9 mouse cellular contexts compared by ENCODE assay signal in the genomic region with DNA sequence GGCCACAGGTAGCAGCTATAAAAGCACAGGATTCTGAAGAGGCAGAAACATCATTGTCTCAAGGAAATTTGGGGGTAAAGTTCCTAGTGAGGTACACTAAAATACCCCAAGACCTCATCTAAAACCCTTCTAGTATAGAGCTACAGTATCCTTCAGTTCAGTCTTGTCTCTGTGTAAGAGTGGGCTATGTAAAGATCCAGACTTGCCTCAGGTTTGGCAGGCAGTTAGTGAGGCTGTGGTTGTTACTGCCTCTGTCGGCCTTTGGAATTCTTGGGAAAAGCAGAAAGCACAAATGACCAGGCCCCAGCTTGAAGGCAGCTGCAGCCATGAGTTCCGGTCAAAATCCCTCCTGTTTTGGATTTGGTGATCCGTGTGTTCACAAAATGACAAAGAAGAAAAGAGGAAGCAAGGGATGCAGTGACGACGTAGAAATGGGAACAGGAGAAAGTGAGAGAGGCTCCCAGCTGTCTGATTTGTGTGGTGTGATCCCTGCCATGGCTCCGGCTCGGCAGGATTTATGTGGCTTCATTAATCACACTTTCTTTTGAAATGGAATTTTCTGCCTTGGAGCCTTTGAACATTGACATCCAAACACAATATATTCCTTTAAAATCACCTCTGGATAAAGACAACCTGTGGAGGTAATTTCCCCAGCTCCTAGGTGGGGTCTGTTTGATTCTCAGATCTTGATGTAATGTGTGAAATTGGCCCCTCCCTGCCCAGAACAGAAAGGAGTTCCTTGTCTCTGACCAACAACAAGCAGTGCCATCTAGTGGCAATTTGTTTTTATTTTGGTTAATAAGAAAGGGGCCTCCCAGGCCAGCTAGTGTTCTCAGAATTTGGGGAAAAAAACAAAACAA.
DNase-seq lines count a peak whose midpoint lies in the region; ATAC-seq and TF ChIP-seq lines count a peak whose summit lies in the region.
"Had no signal": no experiment of that assay in that cellular context is flagged by ENCODE, and none has a peak within 500 bp of the region (broad histone marks: within the 10 kb centered on the region; RNA-seq: fewer than 3 reads in every experiment).

No protein-coding gene starts in this region.

- peaks cover 14% of the 10 kb centered on the region for H3K27me3 ChIP-seq in forebrain, embryonic 10.5 days (ENCODE audit: poor library complexity, severe bottlenecking)
- no peaks in the 10 kb centered on the region for H3K27me3 ChIP-seq in hindbrain, postnatal 0 days (ENCODE audit: insufficient read depth, low read length)
- H3K27me3 ChIP-seq in limb, embryonic 15.5 days = no peaks in the 10 kb centered on the region
- H3K27me3 ChIP-seq: liver, embryonic 13.5 days had no signal

- H3K4me1 ChIP-seq in forebrain, embryonic 10.5 days = peaks cover 30% of the 10 kb centered on the region
- H3K4me1 ChIP-seq in hindbrain, postnatal 0 days (ENCODE audit: insufficient read depth, low read length) = 0 out of 2 replicates have a peak, but pooled peaks cover 3% of the 10 kb centered on the region
- H3K4me1 ChIP-seq in limb, embryonic 15.5 days = peaks cover 22% of the 10 kb centered on the region
- H3K4me1 ChIP-seq: liver, embryonic 13.5 days had no signal

- peak; percentile 75 for TF ChIP-seq CTCF in hindbrain, postnatal 0 days (IDR thresholded peaks at IDR 0.05; ENCODE audit: low read depth)

- intact Hi-C loops in heart, postnatal 25 days (cut with DNase I) = loop anchor here (5.0 kb wide), 1 partner anchor 1052 kb away; no protein-coding TSS in a partner anchor

- DNase-seq in heart, adult 11 months = peak; percentile 87
- no peak for DNase-seq in heart, postnatal 25 days (ENCODE audit: low spot score)
- DNase-seq in brain, embryonic 18.5 days (ENCODE audit: low read depth, low spot score) = peak; percentile 62
- peak; percentile 29 for DNase-seq in forebrain, embryonic 10.5 days (ENCODE audit: extremely low spot score, low spot score)
- peak; percentile 95 for DNase-seq in hindbrain, postnatal 0 days (ENCODE audit: low spot score)
- DNase-seq in retina, postnatal 1 day = peak; percentile 84
- DNase-seq in spleen, postnatal 36 days (ENCODE audit: low spot score in 2 of 2) = no peak
- DNase-seq: liver, embryonic 13.5 days had no signal

- ATAC-seq in hindbrain, postnatal 0 days = peak; percentile 89
- ATAC-seq in limb, embryonic 15.5 days (ENCODE audit: insufficient number of reproducible peaks, low FRiP score, low TSS enrichment, low read depth) = no peak

- no peak overlapping the region for H3K9ac ChIP-seq in hindbrain, postnatal 0 days (replicated peaks; ENCODE audit: low read length)
- no peak overlapping the region for H3K9ac ChIP-seq in limb, embryonic 15.5 days
- H3K9ac ChIP-seq: liver, embryonic 13.5 days had no signal

- WGBS in forebrain, embryonic 10.5 days = 37% methylated on average over 7 of the region's 7 CpGs
- WGBS in hindbrain, postnatal 0 days = 18% methylated on average over 7 of the region's 7 CpGs
- WGBS in limb, embryonic 15.5 days = 16% methylated on average over 7 of the region's 7 CpGs

- H3K36me3 ChIP-seq in forebrain, embryonic 10.5 days (replicated peaks) = no peaks in the 10 kb centered on the region
- H3K36me3 ChIP-seq in hindbrain, postnatal 0 days (ENCODE audit: insufficient read depth, low read length) = no peaks in the 10 kb centered on the region
- no peaks in the 10 kb centered on the region for H3K36me3 ChIP-seq in limb, embryonic 15.5 days
- H3K36me3 ChIP-seq: liver, embryonic 13.5 days had no signal

- no peaks in the 10 kb centered on the region for H3K9me3 ChIP-seq in forebrain, embryonic 10.5 days
- H3K9me3 ChIP-seq in hindbrain, postnatal 0 days (ENCODE audit: low read length) = no peaks in the 10 kb centered on the region
- no peaks in the 10 kb centered on the region for H3K9me3 ChIP-seq in limb, embryonic 15.5 days
- H3K9me3 ChIP-seq: liver, embryonic 13.5 days had no signal

- peak overlapping the region; percentile 33 for H3K4me2 ChIP-seq in hindbrain, postnatal 0 days (ENCODE audit: low read depth, low read length)
- H3K4me2 ChIP-seq in limb, embryonic 15.5 days = 0 out of 2 replicates have a peak overlapping the region, but pooled peaks have one; percentile 2
- H3K4me2 ChIP-seq: liver, embryonic 13.5 days had no signal

- H3K4me3 ChIP-seq in forebrain, embryonic 10.5 days = no peak overlapping the region
- no peak overlapping the region for H3K4me3 ChIP-seq in hindbrain, postnatal 0 days (ENCODE audit: low read length)
- no peak overlapping the region for H3K4me3 ChIP-seq in limb, embryonic 15.5 days
- H3K4me3 ChIP-seq: liver, embryonic 13.5 days had no signal

- peak overlapping the region; percentile 74 for H3K27ac ChIP-seq in forebrain, embryonic 10.5 days
- peak overlapping the region; percentile 58 for H3K27ac ChIP-seq in hindbrain, postnatal 0 days
- peak overlapping the region; percentile 55 for H3K27ac ChIP-seq in limb, embryonic 15.5 days
- H3K27ac ChIP-seq: liver, embryonic 13.5 days had no signal

Comparison
In these comparisons a context has a peak if more than half of its experiments do, and no peak if none do; other contexts are left out.
1. DNase-seq: peak in heart, adult 11 months (single experiment), brain, embryonic 18.5 days (single experiment), forebrain, embryonic 10.5 days (single experiment), hindbrain, postnatal 0 days (single experiment) and retina, postnatal 1 day (single experiment); none in heart, postnatal 25 days (single experiment) and spleen, postnatal 36 days (0 of 2).
2. Peak in every context shown above with its lines, with median percentiles within 50 percentile points of each other: H3K27ac ChIP-seq.